Mouse (Mus musculus) central nervous system, embryonic 18 days (tissue): Measurements from ENCODE around the gene Gm3139. TPM values are rescaled to one million over a fixed set of nuclear protein-coding genes. Genes with fewer than 3 reads are reported as not detected.

Source experiments
- polyA plus RNA-seq: library from polyadenylated mRNA; depleted of rRNA; stranded (reverse); fragments of >200 nt; gene quantifications from 2 replicates; pipeline ENCODE4 v1.2.3, GENCODE M21; 2012; rRNA removed

Gene Gm3139
- not detected in 2 replicates for polyA plus RNA-seq

GRCm38 (mm10) chr5:94525987-94526386 is at the start of gene Gm3139:
Gene Gm3139, plus strand, starts transcription at chr5:94526287.

Other genes starting within 250 kb of the Gm3139 start
- not detected in 2 replicates for gene A430089I19Rik, start 219.5 kb upstream of the Gm3139 start, polyA plus RNA-seq
- not detected in 2 replicates for gene Gm6502, start 211.9 kb upstream of the Gm3139 start, polyA plus RNA-seq
- gene AA792892, start 186.5 kb upstream of the Gm3139 start, polyA plus RNA-seq: not detected in 2 replicates
- gene Gm7682, start 80.5 kb upstream of the Gm3139 start, polyA plus RNA-seq: not detected in 2 replicates
- gene Gm3147, start 90.1 kb downstream of the Gm3139 start, polyA plus RNA-seq: not detected in 2 replicates
- not detected in 2 replicates for gene Gm6509, start 97.7 kb downstream of the Gm3139 start, polyA plus RNA-seq
- not detected in 2 replicates for gene Gm6205, start 122.1 kb downstream of the Gm3139 start, polyA plus RNA-seq